ENCODE assay signal across 8 mouse cellular contexts in the genomic region with DNA sequence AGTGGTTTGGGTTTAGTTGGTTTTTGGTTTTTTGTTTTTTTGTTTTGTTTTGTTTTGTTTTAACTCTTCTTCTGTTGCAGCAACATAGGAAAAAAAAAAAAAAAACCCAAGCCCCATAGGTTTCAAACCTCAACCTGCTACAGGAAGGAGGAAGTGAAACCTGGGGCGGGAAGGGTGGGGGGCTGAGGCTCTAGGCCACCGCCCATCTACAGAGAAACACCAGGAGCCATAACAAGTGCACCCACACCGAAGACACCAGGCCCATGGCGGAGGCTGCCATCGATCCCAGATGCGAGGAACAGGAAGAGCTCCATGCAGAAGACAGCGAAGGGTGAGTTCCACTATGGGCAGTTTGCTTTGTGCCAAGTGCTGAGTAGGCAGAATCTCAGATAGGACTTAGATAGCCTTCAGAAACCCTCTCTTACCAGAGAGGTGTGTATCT. TPM values are rescaled to one million over a fixed set of nuclear protein-coding genes. Genes with fewer than 3 reads are reported as not detected.
DNase-seq lines count a peak whose midpoint lies in the region; ATAC-seq and TF ChIP-seq lines count a peak whose summit lies in the region.

Lsp1 (plus strand) TSS at position 174 of the 442 bp plus-strand sequence.

- no peak within 1 kb of the TSS for H3K9ac ChIP-seq in embryonic facial prominence, embryonic 11.5 days (replicated peaks; ENCODE audit: low read length)
- peak within 1 kb of the TSS; percentile 31 for H3K9ac ChIP-seq in heart, embryonic 16.5 days (ENCODE audit: low read length)

- H3K27ac ChIP-seq in spleen, adult 2 months (ENCODE audit: insufficient read depth, low read length) = peak within 1 kb of the TSS; percentile 86
- H3K27ac ChIP-seq in embryonic facial prominence, embryonic 11.5 days (replicated peaks; ENCODE audit: low read depth, low read length) = no peak within 1 kb of the TSS
- peak within 1 kb of the TSS; percentile 95 for H3K27ac ChIP-seq in heart, embryonic 16.5 days (ENCODE audit: low read length)

- no peaks in the 10 kb centered on the region for H3K27me3 ChIP-seq in spleen, adult 2 months (ENCODE audit: control insufficient read depth, insufficient read depth, low read length)
- no peaks in the 10 kb centered on the region for H3K27me3 ChIP-seq in embryonic facial prominence, embryonic 11.5 days (ENCODE audit: control insufficient read depth, insufficient read depth, low read length)
- no peaks in the 10 kb centered on the region for H3K27me3 ChIP-seq in heart, embryonic 16.5 days (ENCODE audit: control insufficient read depth, insufficient read depth, low read length)

- peak within 1 kb of the TSS; percentile 92 for H3K4me3 ChIP-seq in spleen, adult 2 months (ENCODE audit: extremely low read depth, insufficient read depth, insufficient read length)
- no peak within 1 kb of the TSS for H3K4me3 ChIP-seq in embryonic facial prominence, embryonic 11.5 days (ENCODE audit: low read depth, low read length)
- H3K4me3 ChIP-seq in heart, embryonic 16.5 days (ENCODE audit: low read length) = peak within 1 kb of the TSS; percentile 32

- H3K4me1 ChIP-seq in spleen, adult 2 months (ENCODE audit: control insufficient read depth, insufficient read depth, insufficient read length) = peaks cover 44% of the 10 kb centered on the region
- H3K4me1 ChIP-seq in embryonic facial prominence, embryonic 11.5 days (ENCODE audit: control insufficient read depth, insufficient read depth, low read length) = peaks cover 9% of the 10 kb centered on the region; the same call in 1 of the 2 replicates
- peaks cover 68% of the 10 kb centered on the region for H3K4me1 ChIP-seq in heart, embryonic 16.5 days (ENCODE audit: control insufficient read depth, insufficient read depth, low read length)

- H3K36me3 ChIP-seq in spleen, adult 2 months (ENCODE audit: control insufficient read depth, insufficient read depth, low read length) = peaks cover 5% of the 10 kb centered on the region; the same call in 1 of the 2 replicates
- H3K36me3 ChIP-seq in embryonic facial prominence, embryonic 11.5 days (replicated peaks; ENCODE audit: control insufficient read depth, insufficient read depth, low read depth, low read length) = no peaks in the 10 kb centered on the region
- no peaks in the 10 kb centered on the region for H3K36me3 ChIP-seq in heart, embryonic 16.5 days (ENCODE audit: control insufficient read depth, insufficient read depth)

- no peak for ATAC-seq in embryonic facial prominence, embryonic 11.5 days (replicated peaks; ENCODE audit: insufficient number of reproducible peaks, low FRiP score, low TSS enrichment, low read depth)
- ATAC-seq in heart, embryonic 16.5 days (replicated peaks; ENCODE audit: extremely low read depth, insufficient read depth, low FRiP score) = no peak

- no peak within 1 kb of the TSS for H3K4me2 ChIP-seq in embryonic facial prominence, embryonic 11.5 days (ENCODE audit: low read depth, low read length)
- H3K4me2 ChIP-seq in heart, embryonic 16.5 days (ENCODE audit: low read depth, low read length) = peak within 1 kb of the TSS; percentile 27

- TF ChIP-seq POLR2A in spleen, adult 2 months (IDR thresholded peaks at IDR 0.05; ENCODE audit: low read depth, low read length) = peak; percentile 72

- TF ChIP-seq CTCF in spleen, adult 2 months (IDR thresholded peaks at IDR 0.05; ENCODE audit: extremely low read depth, insufficient read depth, insufficient read length, insufficient replicate concordance) = no peak

- 4% methylated on average over 7 of the region's 7 CpGs for WGBS in spleen, adult 2 months
- 92% methylated on average over 7 of the region's 7 CpGs for WGBS in embryonic facial prominence, embryonic 11.5 days
- WGBS in heart, embryonic 16.5 days = 89% methylated on average over 7 of the region's 7 CpGs

- H3K9me3 ChIP-seq in embryonic facial prominence, embryonic 11.5 days (replicated peaks; ENCODE audit: control insufficient read depth, low read length) = no peaks in the 10 kb centered on the region
- no peaks in the 10 kb centered on the region for H3K9me3 ChIP-seq in heart, embryonic 16.5 days (replicated peaks; ENCODE audit: control insufficient read depth, low read length)

- DNase-seq in spleen, adult 2 months (ENCODE audit: low read depth in 1 of 2, low spot score in 2 of 2) = peak in 1 of 2 experiments; percentile 66
- no peak for DNase-seq in spleen, postnatal 4 days (ENCODE audit: low spot score in 2 of 2)
- no peak for DNase-seq in embryonic facial prominence, embryonic 11.5 days (ENCODE audit: low spot score)
- DNase-seq in lung, postnatal 36 days = peak; percentile 46
- DNase-seq in right cerebral cortex, postnatal 25 days = no peak
- no peak for DNase-seq in frontal cortex, postnatal 36 days (ENCODE audit: low spot score in 2 of 2)
- no peak for DNase-seq in kidney, adult 11 months

RNA-seq across cellular contexts. Expression of gene Lsp1, which starts in this region (rescaled TPM):
- polyA plus RNA-seq in spleen, adult 2 months (2012; rRNA removed) = 368 and 410 TPM in 2 replicates
- polyA plus RNA-seq in embryonic facial prominence, embryonic 11.5 days (2014; fragmentation: Nextera tagmentation; extraction: Ambion mirVana) = 23.3 and 23.7 TPM in 2 replicates
- 73.5 and 83.5 TPM in 2 replicates for polyA plus RNA-seq in heart, embryonic 16.5 days (2015; fragmentation: Nextera tagmentation; extraction: Ambion mirVana)
